Mouse (Mus musculus): ENCODE results near the gene Pdzd4. TPM values are rescaled to one million over a fixed set of nuclear protein-coding genes. Genes with fewer than 3 reads are reported as not detected.
A peak's percentile ranks its signal among the peaks of the same experiment; 100 is the strongest.

Gene Pdzd4
- polyA plus RNA-seq, 1 experiment from 2014 or later, result 4.7 TPM

DNA sequence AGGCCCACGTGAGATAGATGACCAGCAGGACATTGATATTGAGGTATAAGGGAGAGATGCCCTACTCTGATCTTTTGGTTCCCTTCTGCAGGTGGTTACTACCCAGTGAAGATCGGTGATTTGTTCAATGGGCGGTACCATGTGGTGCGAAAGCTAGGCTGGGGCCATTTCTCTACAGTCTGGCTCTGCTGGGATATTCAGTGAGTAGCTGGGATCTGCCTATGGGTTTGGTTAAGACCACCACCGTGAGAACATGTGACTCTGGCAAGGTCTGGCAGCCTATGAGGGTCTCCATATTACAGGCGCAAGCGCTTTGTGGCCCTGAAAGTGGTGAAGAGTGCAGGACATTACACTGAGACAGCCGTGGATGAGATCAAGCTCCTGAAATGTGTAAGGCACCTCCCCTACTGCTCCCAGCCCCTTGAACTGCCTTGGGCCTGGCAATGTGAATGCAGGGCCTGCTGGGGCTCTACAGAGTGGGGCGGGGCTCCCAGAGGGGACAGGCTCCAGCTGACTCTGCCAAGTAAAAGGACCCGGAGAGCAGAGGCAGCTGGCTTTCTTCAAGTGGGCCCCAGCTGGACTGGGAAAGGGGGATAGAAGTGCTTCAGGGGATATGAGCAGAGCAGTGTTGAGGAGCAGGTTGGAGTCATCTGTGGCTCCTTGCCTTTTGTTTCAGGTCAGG lies 49.8 kb downstream of the Pdzd4 start:
- H3K36me3 ChIP-seq, result peaks cover 42% of the 10 kb centered on the region
- H3K4me3 ChIP-seq (replicated peaks), result no peak overlapping the region
- H3K9me3 ChIP-seq, result no peaks in the 10 kb centered on the region
- no peaks in the 10 kb centered on the region for H3K4me1 ChIP-seq (replicated peaks)
- WGBS, result 77% methylated on average over 10 of the region's 10 CpGs
- H3K27me3 ChIP-seq, result no peaks in the 10 kb centered on the region
- ATAC-seq, result peak; percentile 49
- no peak overlapping the region; the same call in 1 of the 2 replicates for H3K27ac ChIP-seq
- H3K9ac ChIP-seq (replicated peaks), result no peak overlapping the region
- H3K4me2 ChIP-seq (replicated peaks), result no peak overlapping the region

DNA sequence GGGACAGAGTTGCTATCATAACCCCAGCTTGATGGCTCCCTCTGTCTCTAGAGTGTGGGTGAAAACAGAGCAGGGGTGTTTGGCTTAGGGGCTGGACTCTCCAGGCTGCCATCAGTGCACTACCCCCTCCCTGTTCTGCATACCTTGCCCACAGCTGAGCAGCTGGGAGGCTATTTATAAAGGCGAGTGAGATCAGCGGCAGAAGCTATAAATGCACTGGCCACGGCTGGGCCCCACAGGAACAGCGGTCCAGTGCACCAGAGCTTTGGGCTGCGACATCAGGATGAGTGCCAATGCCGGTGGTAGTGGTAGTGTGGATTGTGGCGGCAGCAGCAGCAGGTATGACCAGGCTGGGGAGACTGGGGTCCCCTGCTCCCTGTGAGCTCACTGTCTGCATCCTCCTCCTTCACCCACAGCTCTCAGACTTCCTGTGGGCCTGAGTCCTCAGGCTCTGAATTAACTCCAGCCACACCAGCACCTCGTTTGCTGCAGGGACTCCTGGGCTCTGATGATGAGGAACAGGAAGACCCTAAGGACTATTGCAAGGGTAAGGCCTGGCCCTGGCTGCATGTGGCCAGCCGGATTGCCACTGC lies 50.5 kb downstream of the Pdzd4 start, which contains the start of gene Srpk3:
Gene Srpk3, plus strand, starts transcription at position 238 of the 593 bp plus-strand sequence.
- Histone ChIP-seq H3K36me3 (peaks cover 35% of the 10 kb centered on the region), H3K4me1 (replicated peaks) (no peaks in the 10 kb centered on the region), H3K9me3 (no peaks in the 10 kb centered on the region), H3K27me3 (no peaks in the 10 kb centered on the region), H3K27ac (no peak within 1 kb of the TSS; the same call in 1 of the 2 replicates), H3K4me2 (replicated peaks) (no peak within 1 kb of the TSS), H3K4me3 (replicated peaks) (no peak within 1 kb of the TSS), H3K9ac (replicated peaks) (no peak within 1 kb of the TSS)
- ATAC-seq, result peak; percentile 18; the same call in 1 of the 2 replicates
- WGBS, result 64% methylated on average over 9 of the region's 9 CpGs

DNA sequence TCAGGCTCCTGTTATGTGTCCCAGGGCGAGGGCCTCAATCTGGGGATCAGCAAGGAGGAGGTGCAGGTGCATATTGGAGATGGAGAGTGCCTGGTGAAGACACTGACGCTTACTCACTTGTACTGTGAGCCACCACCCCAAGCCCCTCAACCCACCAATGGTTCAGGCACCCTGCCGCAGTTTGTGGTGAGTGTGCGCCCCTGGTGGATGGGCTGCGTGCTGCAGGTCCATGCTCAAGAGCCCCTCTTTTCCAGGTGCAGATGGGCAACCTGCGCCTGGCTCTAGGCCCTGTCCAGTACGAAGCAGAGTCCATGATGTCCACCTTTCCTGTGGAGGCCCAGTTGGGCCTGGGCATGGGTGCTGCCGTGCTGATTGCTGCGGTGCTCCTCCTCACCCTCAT lies 57.5 kb downstream of the Pdzd4 start:
- H3K4me1 ChIP-seq (replicated peaks), result no peaks in the 10 kb centered on the region
- H3K36me3 ChIP-seq, result no peaks in the 10 kb centered on the region
- no peak overlapping the region for H3K4me2 ChIP-seq (replicated peaks)
- 64% methylated on average over 9 of the region's 9 CpGs for WGBS
- H3K4me3 ChIP-seq (replicated peaks), result no peak overlapping the region
- no peak overlapping the region for H3K9ac ChIP-seq (replicated peaks)
- no peak for ATAC-seq
- no peak overlapping the region for H3K27ac ChIP-seq
- H3K27me3 ChIP-seq, result no peaks in the 10 kb centered on the region
- no peaks in the 10 kb centered on the region for H3K9me3 ChIP-seq

DNA sequence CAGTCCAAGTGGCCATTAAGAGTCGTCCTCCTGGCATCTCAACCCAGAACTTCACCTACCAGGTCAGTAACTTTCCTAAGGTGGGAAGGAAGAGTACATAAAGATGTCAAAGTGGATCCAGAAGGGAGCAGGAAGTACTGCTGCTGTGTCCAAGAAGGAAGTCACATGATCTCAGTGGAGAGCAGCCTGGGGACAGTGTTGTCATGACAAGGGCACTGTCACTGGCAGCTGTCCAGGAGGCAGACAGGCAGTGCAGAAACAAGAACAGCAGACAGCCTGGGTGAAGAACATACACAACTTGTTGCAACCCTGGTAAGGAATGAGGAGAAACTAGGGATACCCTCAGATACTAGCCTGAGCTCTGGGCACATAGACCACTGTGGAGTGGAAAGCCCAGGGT lies 59.5 kb downstream of the Pdzd4 start:
- Histone ChIP-seq H3K4me2 (replicated peaks) (no peak overlapping the region), H3K36me3 (no peaks in the 10 kb centered on the region), H3K9me3 (no peaks in the 10 kb centered on the region), H3K4me1 (replicated peaks) (no peaks in the 10 kb centered on the region), H3K27ac (no peak overlapping the region), H3K9ac (replicated peaks) (no peak overlapping the region), H3K4me3 (replicated peaks) (no peak overlapping the region), H3K27me3 (no peaks in the 10 kb centered on the region)
- 52% methylated on average over 1 of the region's 1 CpGs for WGBS
- no peak for ATAC-seq

DNA sequence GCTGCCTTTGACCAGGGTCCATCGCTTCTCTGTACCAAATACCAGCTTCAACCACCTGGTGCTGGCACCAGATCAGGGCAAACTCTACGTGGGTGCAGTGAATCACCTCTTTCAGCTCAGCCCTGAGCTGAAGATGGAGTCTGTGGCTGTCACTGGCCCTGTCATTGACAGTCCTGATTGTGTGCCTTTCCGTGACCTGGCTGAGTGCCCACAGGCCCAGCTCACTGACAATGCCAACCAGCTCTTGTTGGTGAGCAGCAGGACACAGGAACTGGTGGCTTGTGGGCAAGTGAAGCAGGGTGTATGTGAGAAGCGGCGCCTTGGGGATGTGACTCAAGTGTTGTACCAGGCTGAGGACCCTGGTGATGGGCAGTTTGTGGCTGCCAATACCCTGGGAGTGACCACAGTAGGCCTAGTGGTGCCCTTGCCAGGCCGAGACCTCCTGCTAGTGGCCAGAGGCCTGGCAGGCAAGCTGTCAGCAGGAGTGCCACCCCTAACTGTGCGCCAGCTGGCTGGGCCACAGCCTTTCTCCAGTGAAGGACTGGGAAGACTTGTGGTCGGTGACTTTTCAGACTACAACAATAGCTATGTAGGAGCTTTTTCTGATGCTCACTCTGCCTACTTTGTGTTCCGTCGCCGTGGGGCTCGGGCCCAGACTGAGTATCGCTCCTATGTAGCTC lies 66.0 kb downstream of the Pdzd4 start:
- Histone ChIP-seq H3K4me1 (replicated peaks) (no peaks in the 10 kb centered on the region), H3K9ac (replicated peaks) (no peak overlapping the region), H3K9me3 (no peaks in the 10 kb centered on the region), H3K36me3 (no peaks in the 10 kb centered on the region), H3K27ac (no peak overlapping the region), H3K27me3 (no peaks in the 10 kb centered on the region), H3K4me2 (replicated peaks) (no peak overlapping the region), H3K4me3 (replicated peaks) (no peak overlapping the region)
- ATAC-seq, result no peak
- WGBS, result 91% methylated on average over 13 of the region's 13 CpGs

DNA sequence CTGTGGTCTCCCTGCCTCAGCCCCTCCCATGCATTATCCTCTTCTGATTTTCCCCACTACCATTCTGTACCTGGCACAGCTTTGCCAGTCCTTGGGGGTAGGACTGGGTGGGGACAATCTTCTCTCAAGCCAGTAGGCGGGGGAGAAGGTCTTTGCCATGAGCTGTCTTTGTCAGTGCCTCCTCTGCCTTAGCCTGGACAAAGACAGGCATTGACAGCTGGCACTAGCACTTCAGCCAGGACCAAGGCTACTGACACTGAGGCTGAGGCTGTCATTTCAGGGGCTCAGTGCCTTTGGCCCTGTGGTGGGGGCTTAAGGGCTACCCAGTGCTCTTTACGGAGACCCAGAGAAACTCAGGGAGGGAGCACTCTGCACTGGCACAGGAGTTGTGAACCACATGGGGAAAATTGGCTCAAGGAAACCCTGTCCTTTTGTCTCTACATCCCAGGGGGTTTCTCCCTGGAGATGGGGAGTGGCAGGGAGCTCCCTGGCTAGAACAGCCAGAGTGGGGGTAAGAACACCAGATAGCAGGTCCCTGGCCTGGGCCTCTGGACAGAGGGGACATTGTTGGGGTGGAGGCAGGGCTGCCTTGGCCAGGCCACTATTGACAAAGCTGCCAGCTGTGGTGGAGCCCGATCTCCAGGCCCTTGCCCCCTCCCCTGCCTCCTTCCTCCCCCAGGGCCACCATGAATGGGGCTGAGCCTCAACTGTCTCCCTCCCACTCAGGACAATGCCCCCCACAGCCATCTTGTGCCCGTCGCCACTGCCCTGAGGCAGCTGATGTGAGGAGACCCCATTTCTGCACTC lies 68.2 kb downstream of the Pdzd4 start, which contains the start of gene Plxnb3:
Gene Plxnb3, plus strand, starts transcription at position 757 of the 807 bp plus-strand sequence.
- Histone ChIP-seq H3K36me3 (no peaks in the 10 kb centered on the region), H3K4me3 (replicated peaks) (no peak within 1 kb of the TSS), H3K9me3 (no peaks in the 10 kb centered on the region), H3K4me2 (replicated peaks) (no peak within 1 kb of the TSS), H3K27ac (no peak within 1 kb of the TSS), H3K9ac (replicated peaks) (no peak within 1 kb of the TSS), H3K4me1 (replicated peaks) (no peaks in the 10 kb centered on the region), H3K27me3 (no peaks in the 10 kb centered on the region)
- WGBS, result 57% methylated on average over 5 of the region's 5 CpGs
- no peak for ATAC-seq

DNA sequence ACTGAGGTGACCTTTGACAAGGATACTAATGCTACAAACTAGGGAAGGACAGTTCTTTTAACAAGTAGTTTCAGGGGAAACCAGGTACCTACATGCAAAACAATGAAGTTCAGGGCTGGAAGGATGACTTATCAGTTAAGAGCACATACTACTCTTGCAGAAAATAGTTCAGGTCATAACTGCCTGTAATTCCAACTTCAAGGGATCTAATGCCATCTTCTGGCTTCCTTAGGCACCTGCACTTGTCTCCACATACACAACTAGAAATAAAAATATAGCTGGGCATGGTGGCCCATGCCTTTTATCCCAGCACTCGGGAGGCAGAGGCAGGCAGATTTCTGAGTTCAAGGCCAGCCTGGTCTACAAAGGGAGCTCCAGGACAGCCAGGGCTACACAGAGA lies 75.8 kb downstream of the Pdzd4 start:
- no peak overlapping the region for H3K9ac ChIP-seq (replicated peaks)
- H3K27me3 ChIP-seq, result no peaks in the 10 kb centered on the region
- H3K27ac ChIP-seq, result no peak overlapping the region
- H3K4me3 ChIP-seq (replicated peaks), result no peak overlapping the region
- 79% methylated on average over 1 of the region's 1 CpGs for WGBS
- H3K36me3 ChIP-seq, result no peaks in the 10 kb centered on the region
- no peak overlapping the region for H3K4me2 ChIP-seq (replicated peaks)
- ATAC-seq, result no peak
- H3K4me1 ChIP-seq (replicated peaks), result no peaks in the 10 kb centered on the region
- no peaks in the 10 kb centered on the region for H3K9me3 ChIP-seq

DNA sequence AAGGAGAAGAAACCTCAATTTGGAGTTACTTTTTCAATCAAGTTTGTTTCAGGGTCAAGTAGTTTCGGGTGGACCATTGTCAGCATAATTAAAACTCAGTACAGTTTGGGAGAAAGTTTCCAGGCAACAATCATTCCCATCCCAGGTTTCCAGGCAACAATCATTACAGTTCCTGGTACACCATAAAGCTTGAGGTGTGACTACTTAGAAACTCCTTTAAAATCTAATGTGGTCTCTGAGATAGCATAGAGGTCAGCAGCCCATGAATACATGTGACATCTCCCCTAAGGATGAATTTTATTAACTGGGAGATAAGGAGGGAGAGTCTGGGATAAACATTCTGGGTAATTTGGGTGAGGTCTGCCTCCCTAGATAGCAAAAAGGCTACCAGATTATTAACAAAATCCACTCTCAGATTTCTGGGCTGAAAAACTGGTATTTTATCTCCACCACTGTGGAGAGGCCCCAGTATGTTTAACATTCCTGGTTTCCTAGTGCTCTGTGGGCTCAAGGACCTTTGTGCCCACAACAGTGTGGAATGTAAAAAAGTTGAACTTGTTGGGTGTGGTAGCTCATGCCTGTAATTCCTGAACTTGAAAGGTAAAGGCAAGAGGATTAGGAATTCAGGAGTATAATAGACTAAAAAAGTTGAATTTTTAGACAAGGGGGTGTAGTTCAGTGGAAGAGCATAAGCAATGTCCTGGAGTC lies 79.8 kb downstream of the Pdzd4 start:
- Histone ChIP-seq H3K4me3 (replicated peaks) (no peak overlapping the region), H3K9ac (replicated peaks) (no peak overlapping the region), H3K36me3 (no peaks in the 10 kb centered on the region), H3K27ac (no peak overlapping the region), H3K4me1 (replicated peaks) (no peaks in the 10 kb centered on the region), H3K27me3 (no peaks in the 10 kb centered on the region), H3K9me3 (no peaks in the 10 kb centered on the region), H3K4me2 (replicated peaks) (no peak overlapping the region)
- 78% methylated on average over 1 of the region's 1 CpGs for WGBS
- no peak for ATAC-seq

Other genes with a start within 250 kb of the Pdzd4 start
- gene Dusp9, start 185.6 kb downstream of the Pdzd4 start, polyA plus RNA-seq (2015; fragmentation: Nextera tagmentation; extraction: Ambion mirVana), result 0.79 and 1.2 TPM in 2 replicates
- gene Pnck, start 164.9 kb downstream of the Pdzd4 start, polyA plus RNA-seq (2015; fragmentation: Nextera tagmentation; extraction: Ambion mirVana), result 91.5 and 99.5 TPM in 2 replicates
- gene Slc6a8, start 151.8 kb downstream of the Pdzd4 start, polyA plus RNA-seq (2015; fragmentation: Nextera tagmentation; extraction: Ambion mirVana), result 6.3 and 6.4 TPM in 2 replicates
- 116 and 118 TPM in 2 replicates for gene Bcap31, start 108.8 kb downstream of the Pdzd4 start, polyA plus RNA-seq (2015; fragmentation: Nextera tagmentation; extraction: Ambion mirVana)
- 9.6 and 11.8 TPM in 2 replicates for gene Abcd1, start 108.4 kb downstream of the Pdzd4 start, polyA plus RNA-seq (2015; fragmentation: Nextera tagmentation; extraction: Ambion mirVana)
- gene Plxnb3, start 67.9 kb downstream of the Pdzd4 start, polyA plus RNA-seq (2015; fragmentation: Nextera tagmentation; extraction: Ambion mirVana), result 0.07 and 0.08 TPM in 2 replicates
- gene Srpk3, start 50.6 kb downstream of the Pdzd4 start, polyA plus RNA-seq (2015; fragmentation: Nextera tagmentation; extraction: Ambion mirVana), result 1.3 and 1.4 TPM in 2 replicates
- 225 and 228 TPM in 2 replicates for gene Idh3g, start 38.1 kb downstream of the Pdzd4 start, polyA plus RNA-seq (2015; fragmentation: Nextera tagmentation; extraction: Ambion mirVana)
- gene Ssr4, start 37.9 kb downstream of the Pdzd4 start, polyA plus RNA-seq (2015; fragmentation: Nextera tagmentation; extraction: Ambion mirVana), result 133 and 139 TPM in 2 replicates
- 0.24 and 0.27 TPM in 2 replicates for gene Avpr2, start 67.1 kb upstream of the Pdzd4 start, polyA plus RNA-seq (2015; fragmentation: Nextera tagmentation; extraction: Ambion mirVana)
- 73.8 and 80.8 TPM in 2 replicates for gene L1cam, start 71.1 kb upstream of the Pdzd4 start, polyA plus RNA-seq (2015; fragmentation: Nextera tagmentation; extraction: Ambion mirVana)
- gene Arhgap4, start 96.9 kb upstream of the Pdzd4 start, polyA plus RNA-seq (2015; fragmentation: Nextera tagmentation; extraction: Ambion mirVana), result 2.8 and 2.9 TPM in 2 replicates
- 107 and 108 TPM in 2 replicates for gene Naa10, start 97.0 kb upstream of the Pdzd4 start, polyA plus RNA-seq (2015; fragmentation: Nextera tagmentation; extraction: Ambion mirVana)
- gene Renbp, start 105.9 kb upstream of the Pdzd4 start, polyA plus RNA-seq (2015; fragmentation: Nextera tagmentation; extraction: Ambion mirVana), result 10.5 and 12.3 TPM in 2 replicates
- 61.9 and 63.0 TPM in 2 replicates for gene Hcfc1, start 141.4 kb upstream of the Pdzd4 start, polyA plus RNA-seq (2015; fragmentation: Nextera tagmentation; extraction: Ambion mirVana)
- 37.4 and 44.3 TPM in 2 replicates for gene Irak1, start 198.9 kb upstream of the Pdzd4 start, polyA plus RNA-seq (2015; fragmentation: Nextera tagmentation; extraction: Ambion mirVana)

Measured in midbrain, embryonic 13.5 days (tissue).